Mouse (Mus musculus) liver, embryonic 15.5 days (tissue): ENCODE results near the gene Rabif. TPM values are rescaled to one million over a fixed set of nuclear protein-coding genes. Genes with fewer than 3 reads are reported as not detected.
A peak's percentile ranks its signal among the peaks of the same experiment; 100 is the strongest.
"Not testable (repeated sequence)": the region's sequence is repeated elsewhere in the genome, so short reads cannot be mapped to it uniquely, and the experiment has no call there.

Experiments
- ATAC-seq: fragments of 200-750 bp; cut with Nextera tagmentation; 2 replicates; pipeline ENCODE4 v1.8.0; 2017; ENCODE audit warnings: moderate number of reproducible peaks, mild to moderate bottlenecking, moderate library complexity; ENCODE audit not compliant: insufficient read depth
- H3K27ac ChIP-seq: fragments of 300-500 bp; sonication (generic); replicated peaks from 2 replicates; pipeline ENCODE4 v1.5.1; 2015; ENCODE audit warnings: mild to moderate bottlenecking, inconsistent platforms
- H3K27me3 ChIP-seq: fragments of 300-500 bp; sonication (generic); 2 replicates; pipeline ENCODE4 v1.6.1; 2015; ENCODE audit warnings: mild to moderate bottlenecking, inconsistent platforms
- H3K36me3 ChIP-seq: fragments of 300-500 bp; sonication (generic); replicated peaks from 2 replicates; pipeline ENCODE4 v1.6.1; 2015; ENCODE audit warnings: moderate library complexity, mild to moderate bottlenecking, inconsistent platforms
- H3K4me1 ChIP-seq: fragments of 300-500 bp; sonication (generic); replicated peaks from 2 replicates; pipeline ENCODE4 v1.6.1; 2015; ENCODE audit warnings: inconsistent platforms
- H3K4me2 ChIP-seq: fragments of 300-500 bp; sonication (generic); 2 replicates; pipeline ENCODE4 v1.6.1; 2015; ENCODE audit warnings: moderate library complexity, mild to moderate bottlenecking, inconsistent platforms
- H3K4me3 ChIP-seq: fragments of 300-500 bp; sonication (generic); replicated peaks from 2 replicates; pipeline ENCODE4 v1.5.1; 2015; ENCODE audit warnings: mild to moderate bottlenecking, inconsistent platforms
- H3K9ac ChIP-seq: fragments of 300-500 bp; sonication (generic); 2 replicates; pipeline ENCODE4 v1.6.1; 2015; ENCODE audit warnings: moderate library complexity, mild to moderate bottlenecking, inconsistent platforms
- H3K9me3 ChIP-seq: fragments of 300-500 bp; sonication (generic); replicated peaks from 2 replicates; pipeline ENCODE4 v1.6.1; 2016; ENCODE audit warnings: inconsistent platforms
- WGBS: fragments of 180-500 bp; shearing (Covaris S2); methylation state at CpG from one replicate; pipeline ENCODE4 v1.1.7; 2015; ENCODE audit warnings: mixed read lengths; ENCODE audit not compliant: insufficient replicate concordance; 5-methylcytosine and 5-hydroxymethylcytosine counted together
- polyA plus RNA-seq: library from polyadenylated mRNA; unstranded; fragments of >200 nt; fragmentation: Nextera tagmentation; extraction: Ambion mirVana; gene quantifications from 2 replicates; pipeline ENCODE4 v1.2.1, GENCODE M21; 2015

Gene Rabif
- polyA plus RNA-seq, 1 experiment from 2014 or later, result 15.8 TPM

GRCm38 (mm10) chr1:134524424-134524823 is 30.0 kb downstream of the Rabif start:
- peaks cover 63% of the 10 kb centered on the region for H3K4me1 ChIP-seq
- no peaks in the 10 kb centered on the region for H3K36me3 ChIP-seq
- H3K4me2 ChIP-seq, result no peak overlapping the region
- no peak overlapping the region for H3K4me3 ChIP-seq
- no peaks in the 10 kb centered on the region for H3K27me3 ChIP-seq
- 62% methylated on average over 5 of the region's 5 CpGs for WGBS
- ATAC-seq, result no peak
- no peak overlapping the region for H3K9ac ChIP-seq
- H3K27ac ChIP-seq, result no peak overlapping the region
- no peaks in the 10 kb centered on the region for H3K9me3 ChIP-seq

GRCm38 (mm10) chr1:134525015-134525414 is 30.6 kb downstream of the Rabif start:
- H3K9ac ChIP-seq, result no peak overlapping the region
- no peaks in the 10 kb centered on the region for H3K36me3 ChIP-seq
- H3K4me2 ChIP-seq, result no peak overlapping the region
- H3K27ac ChIP-seq, result peak overlapping the region; percentile 95; the same call in 1 of the 2 replicates
- H3K27me3 ChIP-seq, result no peaks in the 10 kb centered on the region
- no peaks in the 10 kb centered on the region for H3K9me3 ChIP-seq
- no peak for ATAC-seq
- 87% methylated on average over 1 of the region's 1 CpGs for WGBS
- H3K4me1 ChIP-seq, result peaks cover 61% of the 10 kb centered on the region
- no peak overlapping the region for H3K4me3 ChIP-seq

GRCm38 (mm10) chr1:134526752-134527151 is 32.3 kb downstream of the Rabif start:
- H3K9me3 ChIP-seq, result no peaks in the 10 kb centered on the region
- peak; percentile 100 for ATAC-seq
- peak overlapping the region; percentile 95 for H3K27ac ChIP-seq
- no peaks in the 10 kb centered on the region for H3K27me3 ChIP-seq
- H3K4me3 ChIP-seq, result peak overlapping the region; percentile 36
- H3K4me2 ChIP-seq, result peak overlapping the region; percentile 69
- WGBS, result 7% methylated on average over 6 of the region's 6 CpGs
- peak overlapping the region; percentile 52 for H3K9ac ChIP-seq
- H3K36me3 ChIP-seq, result no peaks in the 10 kb centered on the region
- peaks cover 52% of the 10 kb centered on the region for H3K4me1 ChIP-seq

GRCm38 (mm10) chr1:134530618-134531017 is 36.2 kb downstream of the Rabif start:
- 72% methylated on average over 6 of the region's 6 CpGs for WGBS
- H3K27ac ChIP-seq, result no peak overlapping the region
- peaks cover 42% of the 10 kb centered on the region for H3K4me1 ChIP-seq

GRCm38 (mm10) chr1:134533710-134534109 is 39.3 kb downstream of the Rabif start:
- not testable (repeated sequence) for H3K9me3 ChIP-seq, H3K27me3 ChIP-seq, ATAC-seq, H3K36me3 ChIP-seq, H3K4me3 ChIP-seq, H3K4me2 ChIP-seq, H3K9ac ChIP-seq, H3K27ac ChIP-seq
- 90% methylated on average over 10 of the region's 10 CpGs for whole genome bisulfite sequencing
- peaks cover 23% of the 10 kb centered on the region for H3K4me1 ChIP-seq

More at GRCm38 (mm10) chr1:134530618-134531017, 36.2 kb downstream of the Rabif start:
- no peaks in the 10 kb centered on the region for H3K36me3 ChIP-seq
- no peak overlapping the region for H3K9ac ChIP-seq
- H3K4me2 ChIP-seq, result no peak overlapping the region
- no peaks in the 10 kb centered on the region for H3K9me3 ChIP-seq
- H3K27me3 ChIP-seq, result no peaks in the 10 kb centered on the region
- ATAC-seq, result no peak
- no peak overlapping the region for H3K4me3 ChIP-seq

GRCm38 (mm10) chr1:134535054-134535453 is 40.6 kb downstream of the Rabif start:
- ATAC-seq, result no peak
- no peaks in the 10 kb centered on the region for H3K9me3 ChIP-seq
- no peak overlapping the region for H3K9ac ChIP-seq
- H3K4me1 ChIP-seq, result peaks cover 20% of the 10 kb centered on the region
- H3K27ac ChIP-seq, result no peak overlapping the region
- WGBS, result 75% methylated on average over 1 of the region's 1 CpGs
- H3K36me3 ChIP-seq, result no peaks in the 10 kb centered on the region
- no peak overlapping the region for H3K4me2 ChIP-seq
- H3K27me3 ChIP-seq, result no peaks in the 10 kb centered on the region
- no peak overlapping the region for H3K4me3 ChIP-seq

GRCm38 (mm10) chr1:134535513-134535912 is 41.1 kb downstream of the Rabif start:
- no peak for ATAC-seq
- Histone ChIP-seq H3K4me3 (no peak overlapping the region), H3K27me3 (no peaks in the 10 kb centered on the region), H3K4me2 (no peak overlapping the region), H3K36me3 (no peaks in the 10 kb centered on the region), H3K9me3 (no peaks in the 10 kb centered on the region), H3K4me1 (peaks cover 16% of the 10 kb centered on the region), H3K9ac (no peak overlapping the region), H3K27ac (no peak overlapping the region)
- 47% methylated on average over 3 of the region's 3 CpGs for WGBS

GRCm38 (mm10) chr1:134540610-134541009 is 46.2 kb downstream of the Rabif start:
- peaks cover 3% of the 10 kb centered on the region; the same call in 1 of the 2 replicates for H3K27me3 ChIP-seq
- no peak overlapping the region for H3K27ac ChIP-seq
- 80% methylated on average over 10 of the region's 10 CpGs for WGBS
- peaks cover 6% of the 10 kb centered on the region for H3K4me1 ChIP-seq
- no peaks in the 10 kb centered on the region for H3K9me3 ChIP-seq
- no peaks in the 10 kb centered on the region for H3K36me3 ChIP-seq
- H3K9ac ChIP-seq, result no peak overlapping the region
- no peak overlapping the region for H3K4me2 ChIP-seq
- no peak overlapping the region for H3K4me3 ChIP-seq
- no peak for ATAC-seq

GRCm38 (mm10) chr1:134548231-134548630 is 53.8 kb downstream of the Rabif start:
- H3K4me3 ChIP-seq, result no peak overlapping the region
- H3K9me3 ChIP-seq, result no peaks in the 10 kb centered on the region
- peaks cover 8% of the 10 kb centered on the region; the same call in 1 of the 2 replicates for H3K27me3 ChIP-seq
- no peak overlapping the region for H3K4me2 ChIP-seq
- H3K4me1 ChIP-seq, result peaks cover 4% of the 10 kb centered on the region; the same call in 1 of the 2 replicates
- no peak for ATAC-seq
- no peak overlapping the region for H3K9ac ChIP-seq
- WGBS, result 72% methylated on average over 4 of the region's 4 CpGs
- no peak overlapping the region for H3K27ac ChIP-seq
- H3K36me3 ChIP-seq, result no peaks in the 10 kb centered on the region

- peaks cover 4% of the 10 kb centered on the region; the same call in 1 of the 2 replicates for H3K4me1 ChIP-seq
- no peaks in the 10 kb centered on the region for H3K9me3 ChIP-seq
- H3K36me3 ChIP-seq, result no peaks in the 10 kb centered on the region
- no peak within 1 kb of the TSS for H3K4me2 ChIP-seq
- no peak within 1 kb of the TSS for H3K9ac ChIP-seq
- H3K4me3 ChIP-seq, result no peak within 1 kb of the TSS
- peaks cover 5% of the 10 kb centered on the region; the same call in 1 of the 2 replicates for H3K27me3 ChIP-seq
- WGBS, result 25% methylated on average over 7 of the region's 7 CpGs
- no peak within 1 kb of the TSS for H3K27ac ChIP-seq
- no peak for ATAC-seq
Measured at GRCm38 (mm10) chr1:134549632-134550132, 55.2 kb downstream of the Rabif start, which contains the start of gene Mgat4e. Gene Mgat4e (minus strand): TSS chr1:134549682.

GRCm38 (mm10) chr1:134551869-134552268 is 57.4 kb downstream of the Rabif start:
- no peak overlapping the region for H3K27ac ChIP-seq
- H3K4me1 ChIP-seq, result peaks cover 26% of the 10 kb centered on the region
- no peaks in the 10 kb centered on the region for H3K36me3 ChIP-seq
- ATAC-seq, result no peak
- H3K9me3 ChIP-seq, result no peaks in the 10 kb centered on the region
- WGBS, result 61% methylated on average over 3 of the region's 3 CpGs
- no peak overlapping the region for H3K9ac ChIP-seq
- H3K4me3 ChIP-seq, result no peak overlapping the region
- H3K27me3 ChIP-seq, result peaks cover 8% of the 10 kb centered on the region; the same call in 1 of the 2 replicates
- no peak overlapping the region for H3K4me2 ChIP-seq

GRCm38 (mm10) chr1:134552396-134552795 is 57.9 kb downstream of the Rabif start:
- ATAC-seq, result no peak
- peaks cover 30% of the 10 kb centered on the region for H3K4me1 ChIP-seq
- H3K27me3 ChIP-seq, result peaks cover 8% of the 10 kb centered on the region; the same call in 1 of the 2 replicates
- H3K4me3 ChIP-seq, result no peak overlapping the region
- no peak overlapping the region for H3K27ac ChIP-seq
- no peaks in the 10 kb centered on the region for H3K9me3 ChIP-seq
- no peaks in the 10 kb centered on the region for H3K36me3 ChIP-seq
- no peak overlapping the region for H3K4me2 ChIP-seq
- 44% methylated on average over 3 of the region's 3 CpGs for WGBS
- no peak overlapping the region for H3K9ac ChIP-seq
